Mouse (Mus musculus) T-cell, adult 2 months (primary cell): ENCODE data around the gene Fuca1.
"Not testable (repeated sequence)": the region's sequence is repeated elsewhere in the genome, so short reads cannot be mapped to it uniquely, and the experiment has no call there.

Source experiments
- DNase-seq: peaks from one replicate; pipeline ENCODE4 v3.0.0; 2022; ENCODE audit warnings: low spot score

Fuca1 gene

DNA sequence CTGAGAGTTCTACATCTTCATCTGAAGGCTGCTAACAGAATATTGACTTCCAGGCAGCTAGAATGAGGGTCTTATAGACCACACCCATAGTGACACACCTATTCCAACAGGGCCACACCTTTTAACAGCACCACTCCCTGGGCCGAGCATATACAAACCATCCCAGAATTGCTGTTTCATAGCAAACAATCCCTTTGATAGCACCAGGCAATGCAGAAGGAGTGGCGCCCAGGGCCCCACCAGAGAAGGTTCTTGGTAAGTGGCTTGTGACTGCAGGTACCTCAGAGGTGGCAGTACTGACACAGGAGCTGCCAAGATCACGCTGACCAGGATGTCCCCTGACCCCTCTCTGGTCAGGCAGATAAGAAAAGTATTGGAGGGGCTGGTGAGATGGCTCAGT is 32.6 kb downstream of the Fuca1 start:
- DNase-seq: no peak

DNA sequence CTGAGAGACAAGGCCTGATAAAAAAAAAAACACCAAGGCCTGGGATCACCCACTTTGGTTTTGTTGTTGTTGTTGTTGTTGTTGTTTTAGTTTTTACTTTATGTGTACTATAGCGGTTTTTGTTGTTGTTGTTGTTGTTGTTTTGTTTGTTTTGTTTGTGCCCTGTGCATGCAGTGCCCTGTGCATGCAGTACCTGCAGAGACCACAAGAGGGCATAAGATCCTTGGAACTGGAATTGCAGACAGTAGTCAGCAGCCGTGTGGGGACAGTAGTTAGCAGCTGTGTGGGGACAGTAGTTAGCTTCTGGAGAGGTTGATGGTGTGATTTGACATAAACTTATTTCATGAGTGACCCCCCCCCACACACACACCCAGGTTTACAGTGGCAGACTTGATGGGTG is 33.7 kb downstream of the Fuca1 start:
- DNase-seq: peak; percentile 73

- no peak for DNase-seq
Observed at GRCm38 (mm10) chr4:135955886-135956285, 35.4 kb downstream of the Fuca1 start.

DNA sequence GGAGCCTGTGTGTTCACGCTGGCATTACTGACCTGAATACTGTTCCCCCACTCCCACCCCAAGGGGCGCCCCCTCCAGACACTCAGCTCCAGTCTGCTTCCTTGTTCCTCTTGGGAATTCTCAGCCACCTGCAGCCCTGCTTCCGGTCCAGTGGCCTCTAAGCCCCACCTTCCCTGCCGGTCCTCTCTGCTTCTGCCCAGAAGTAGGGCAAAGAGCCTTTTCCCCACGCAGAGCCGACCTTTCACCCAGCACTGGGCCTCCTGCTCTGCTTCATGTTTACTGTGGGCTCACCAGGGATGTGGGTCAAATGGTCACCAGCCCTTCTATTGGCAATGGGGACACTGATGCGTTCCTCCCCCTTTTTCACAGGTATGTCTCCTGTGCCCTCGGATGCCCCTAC is 37.8 kb downstream of the Fuca1 start:
- DNase-seq: no peak

- peak; percentile 75 for DNase-seq
Observed at GRCm38 (mm10) chr4:135960717-135961116, 40.2 kb downstream of the Fuca1 start.

DNA sequence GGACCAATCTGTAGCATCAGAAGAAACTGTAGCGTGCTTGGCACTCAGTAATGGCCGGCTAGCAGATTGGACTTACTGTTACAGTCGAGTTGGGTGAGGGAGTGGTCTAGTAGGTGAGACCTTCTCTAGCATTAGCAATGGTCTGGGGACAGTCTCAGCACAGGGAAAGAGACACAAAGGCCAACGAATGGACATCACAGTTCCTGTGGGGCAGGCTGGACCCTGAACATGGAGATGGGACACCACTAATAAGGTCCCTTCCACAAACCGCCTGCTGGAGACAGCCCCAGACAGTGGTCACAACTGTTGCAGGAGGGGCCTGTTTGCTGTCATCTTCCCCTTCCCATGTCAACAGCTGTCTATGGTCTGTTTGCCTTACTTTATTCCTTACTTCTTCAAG is 41.2 kb downstream of the Fuca1 start:
- DNase-seq: no peak

GRCm38 (mm10) chr4:135962198-135962597 is 41.7 kb downstream of the Fuca1 start:
- DNase-seq: no peak

DNA sequence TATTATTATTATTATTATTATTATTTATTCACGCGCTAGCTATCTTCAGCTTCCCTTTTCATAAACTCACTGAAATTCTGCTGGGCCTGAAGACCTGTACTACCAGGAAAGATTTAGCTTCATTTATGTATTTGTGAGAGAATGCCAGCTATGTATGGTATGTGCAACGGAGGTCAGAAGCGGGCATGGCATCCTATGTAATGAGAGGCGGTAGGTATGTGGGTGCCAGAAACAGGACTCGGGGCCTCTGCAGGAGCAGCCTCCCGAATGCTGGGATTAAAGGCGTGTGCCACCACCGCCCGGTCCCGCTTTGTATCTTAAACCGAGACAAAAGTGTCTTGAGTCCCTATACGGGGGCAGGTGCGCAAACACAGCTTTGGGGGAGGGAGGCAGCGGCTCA is 42.4 kb downstream of the Fuca1 start:
- DNase-seq: no peak

GRCm38 (mm10) chr4:135963457-135964193 is 43.1 kb downstream of the Fuca1 start, which contains the start of gene Gale:
TSS of gene Gale (plus strand) at chr4:135963727.
- peak; percentile 96 for DNase-seq

DNA sequence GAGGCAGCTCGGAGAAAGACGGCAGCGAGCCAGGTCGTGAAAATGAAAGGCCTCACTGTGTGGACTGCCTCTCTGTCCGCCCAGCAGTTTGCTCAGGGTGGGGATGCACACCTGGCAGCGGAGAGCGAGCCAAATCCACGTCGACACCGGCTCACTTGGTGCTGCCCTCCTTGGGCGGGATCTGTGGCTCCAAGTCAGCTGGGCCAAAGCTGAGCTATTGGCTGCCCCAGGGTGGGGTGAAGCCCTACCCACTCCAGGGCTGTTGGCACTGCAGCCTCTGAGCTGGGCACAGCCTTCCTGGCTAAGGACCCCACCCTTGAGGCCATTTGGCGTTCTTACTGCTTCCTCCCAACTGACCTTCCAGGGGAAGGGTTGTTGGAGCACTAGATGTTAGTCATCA is 43.9 kb downstream of the Fuca1 start:
- DNase-seq: no peak

DNA sequence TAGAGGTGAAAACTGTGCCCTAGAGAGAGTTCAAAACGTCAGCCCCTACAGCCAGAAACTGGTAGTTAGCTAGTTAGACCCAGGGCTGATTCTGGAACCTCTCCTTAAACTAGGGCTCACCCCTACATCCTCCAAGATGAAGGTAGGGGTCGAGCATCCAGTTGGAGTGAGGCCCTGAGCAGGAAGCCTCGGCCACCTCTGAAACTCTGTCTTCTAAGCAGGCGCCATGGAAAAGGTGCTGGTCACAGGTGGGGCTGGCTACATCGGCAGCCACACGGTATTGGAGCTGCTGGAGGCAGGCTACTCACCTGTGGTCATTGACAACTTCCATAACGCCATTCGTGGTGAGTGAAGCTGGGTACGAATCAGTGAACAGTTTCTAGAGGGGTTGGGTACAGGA is 44.6 kb downstream of the Fuca1 start:
- no peak for DNase-seq

DNA sequence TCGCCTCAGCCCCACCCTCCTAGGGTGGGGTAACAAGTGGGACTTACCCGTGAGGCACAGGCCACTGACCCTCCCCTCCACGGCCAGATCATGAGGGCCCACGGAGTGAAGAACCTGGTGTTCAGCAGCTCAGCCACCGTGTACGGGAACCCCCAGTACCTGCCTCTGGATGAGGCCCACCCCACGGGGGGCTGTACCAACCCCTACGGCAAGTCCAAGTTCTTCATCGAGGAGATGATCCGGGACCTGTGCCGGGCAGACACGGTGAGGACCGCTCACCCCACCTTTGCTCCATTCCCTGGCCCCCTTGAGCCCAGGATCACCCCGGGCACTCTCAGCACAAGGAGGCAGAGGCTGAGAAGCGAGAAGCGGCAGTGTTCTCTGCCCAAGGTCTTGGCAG is 45.7 kb downstream of the Fuca1 start:
- DNase-seq: no peak

DNA sequence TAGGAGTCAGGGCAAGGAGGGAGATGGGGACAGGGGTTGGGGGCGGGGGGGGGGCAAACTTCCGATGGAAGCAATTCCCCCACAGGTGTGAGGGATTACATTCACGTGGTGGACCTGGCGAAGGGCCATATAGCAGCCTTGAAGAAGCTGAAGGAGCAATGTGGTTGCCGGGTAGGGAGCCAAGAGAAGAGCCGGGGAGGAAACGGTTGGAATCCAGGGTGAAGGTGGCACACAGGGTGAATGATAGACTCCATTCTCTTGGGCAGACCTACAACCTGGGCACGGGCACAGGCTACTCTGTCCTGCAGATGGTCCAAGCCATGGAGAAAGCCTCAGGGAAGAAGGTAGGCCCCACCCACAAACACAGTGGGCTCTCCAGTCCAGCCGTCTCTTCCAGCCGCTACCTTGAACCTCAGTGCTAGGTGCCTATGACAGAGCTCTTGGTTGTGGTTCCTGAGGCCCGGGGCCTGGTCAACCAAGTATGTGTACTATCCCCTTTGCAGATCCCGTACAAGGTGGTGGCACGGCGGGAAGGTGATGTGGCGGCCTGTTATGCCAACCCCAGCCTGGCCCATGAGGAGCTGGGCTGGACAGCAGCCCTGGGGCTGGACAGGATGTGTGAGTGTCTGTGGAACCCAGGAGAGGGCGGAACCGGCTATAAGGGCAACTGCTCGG is 46.7 kb downstream of the Fuca1 start:
- no peak for DNase-seq

DNA sequence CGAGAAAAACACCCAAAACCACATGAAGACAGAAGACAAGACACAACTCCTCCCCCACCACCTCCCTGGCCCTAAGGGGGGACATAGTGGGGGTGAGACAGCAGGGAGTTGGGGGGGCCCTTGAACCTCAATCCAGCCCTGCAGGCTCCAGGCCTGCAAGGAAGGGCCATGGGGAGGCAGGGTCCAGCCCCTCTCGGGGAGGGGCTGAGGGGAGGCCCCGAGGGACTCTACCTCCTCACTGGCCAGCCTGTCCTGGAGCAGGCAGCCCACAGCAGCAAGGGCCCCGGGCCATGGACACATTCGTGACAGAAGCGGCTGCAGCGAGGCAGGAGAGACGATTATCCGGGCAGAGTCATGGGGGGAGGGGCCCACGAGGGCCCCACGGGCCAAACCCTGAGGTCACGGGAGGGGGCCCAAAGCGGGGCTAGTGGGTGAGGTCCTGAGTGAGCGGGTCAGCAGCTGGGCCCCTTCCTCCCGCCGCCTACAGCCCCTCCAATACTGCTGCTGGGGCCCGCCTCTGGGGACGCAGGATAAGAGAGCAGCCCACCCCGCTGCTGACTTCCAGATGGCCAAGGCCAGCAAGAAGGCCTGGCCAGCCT is 47.8 kb downstream of the Fuca1 start:
- DNase-seq: no peak

DNA sequence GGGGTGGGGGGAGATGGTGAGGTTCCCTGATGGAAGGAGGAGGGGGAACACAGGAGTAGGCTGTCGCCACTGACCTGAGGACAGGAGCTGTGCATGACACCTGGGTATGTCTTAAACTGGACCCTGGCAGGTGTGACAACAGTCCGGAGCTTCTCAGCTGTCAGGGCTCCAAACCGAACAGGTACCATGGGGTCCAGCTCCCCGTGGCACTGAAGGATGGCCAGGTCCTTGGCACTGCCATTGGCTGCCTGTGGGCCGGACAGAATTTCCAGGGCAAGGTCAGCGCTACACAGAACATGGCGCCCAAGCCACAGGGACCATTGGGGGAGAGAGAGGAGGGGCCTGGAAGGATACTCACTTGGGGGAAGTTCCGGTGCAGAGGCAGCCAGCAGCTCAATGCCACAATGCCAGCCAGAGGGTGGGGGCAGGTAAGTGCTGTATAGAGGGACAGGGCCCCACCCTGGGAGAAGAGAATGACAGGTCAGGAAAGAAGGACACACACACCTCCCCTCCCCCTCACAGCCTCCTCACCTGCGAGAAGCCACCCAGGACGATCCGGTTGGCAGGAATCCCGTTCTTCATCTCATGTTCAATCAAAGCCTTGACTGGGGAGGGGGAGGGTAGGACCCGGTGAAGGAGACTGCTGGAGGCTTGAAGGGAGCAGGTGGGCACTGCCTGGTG is 48.7 kb downstream of the Fuca1 start:
- DNase-seq: no peak

DNA sequence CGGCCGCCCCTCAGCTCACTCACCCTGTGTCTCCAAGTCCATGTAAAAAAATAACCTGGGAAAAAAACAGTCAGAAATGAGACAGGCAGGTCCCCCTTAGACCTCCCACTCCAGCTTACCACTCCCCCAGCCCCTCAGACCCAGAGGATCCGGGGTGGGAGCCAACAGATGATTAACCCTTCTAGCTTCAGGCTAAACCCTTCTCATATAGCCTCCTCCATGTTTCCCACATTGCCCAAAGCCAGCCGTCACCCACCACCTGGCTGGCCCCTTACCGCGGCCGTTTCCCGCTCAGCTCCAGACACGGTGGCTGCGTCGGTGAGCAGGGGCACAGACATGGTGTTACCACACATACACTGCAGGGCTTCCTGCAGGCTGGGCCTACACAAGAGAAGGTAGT is 50.0 kb downstream of the Fuca1 start:
- DNase-seq: no peak

- DNase-seq: peak; percentile 47
Observed at GRCm38 (mm10) chr4:135971805-135972555, 51.4 kb downstream of the Fuca1 start.

GRCm38 (mm10) chr4:135972556-135972906 is 52.0 kb downstream of the Fuca1 start, which contains the start of gene Lypla2:
TSS of gene Lypla2 (minus strand) at chr4:135972626.
- peak; percentile 69 for DNase-seq

- DNase-seq: no peak
Observed at GRCm38 (mm10) chr4:135972911-135973811, 52.6 kb downstream of the Fuca1 start.

GRCm38 (mm10) chr4:135976146-135976545 is 55.6 kb downstream of the Fuca1 start:
- DNase-seq: no peak

DNA sequence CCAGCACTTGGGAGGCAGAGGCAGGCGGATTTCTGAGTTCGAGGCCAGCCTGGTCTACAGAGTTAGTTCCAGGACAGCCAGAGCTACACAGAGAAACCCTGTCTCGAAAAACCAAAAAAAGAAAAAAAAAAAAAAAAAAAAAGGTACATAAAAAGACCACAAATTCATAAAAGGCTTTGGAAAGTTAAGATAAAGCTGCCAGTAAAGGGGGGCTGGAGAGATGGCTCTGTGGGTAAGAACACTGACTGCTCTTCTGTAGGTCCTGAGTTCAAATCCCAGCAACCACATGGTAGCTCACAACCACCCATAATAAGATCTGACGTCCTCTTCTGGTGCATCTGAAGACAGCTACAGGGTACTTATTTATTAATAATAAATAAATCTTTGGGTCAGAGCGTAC is 59.7 kb downstream of the Fuca1 start:
- DNase-seq: not testable (repeated sequence)
